In the genomic region with DNA sequence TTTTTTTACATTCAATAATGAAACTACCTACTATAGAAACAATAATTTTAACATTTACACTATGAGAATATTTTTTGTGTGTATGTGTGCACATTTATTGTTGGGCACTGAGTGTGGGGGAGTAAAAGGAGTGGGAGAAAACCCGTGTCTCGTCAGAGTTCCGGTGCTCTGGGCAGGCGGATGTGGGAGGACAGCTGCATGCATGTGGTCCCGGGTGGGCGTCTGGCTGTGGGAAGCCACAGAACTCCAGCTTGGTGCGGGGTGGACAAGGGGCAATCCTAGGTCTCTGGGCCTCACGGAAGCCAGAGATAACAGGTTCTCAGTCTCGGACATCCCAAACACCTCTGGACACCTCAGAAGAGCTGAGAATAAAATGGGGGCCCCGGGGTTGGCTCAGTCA, we compare ENCODE assay signal across 22 mouse cellular contexts. TPM values are rescaled to one million over a fixed set of nuclear protein-coding genes. Genes with fewer than 3 reads are reported as not detected.
DNase-seq lines count a peak whose midpoint lies in the region; ATAC-seq and TF ChIP-seq lines count a peak whose summit lies in the region.
"Had no signal": no experiment of that assay in that cellular context is flagged by ENCODE, and none has a peak within 500 bp of the region (broad histone marks: within the 10 kb centered on the region; RNA-seq: fewer than 3 reads in every experiment).

No protein-coding gene starts in this region.

- no peak overlapping the region for H3K9ac ChIP-seq in hindbrain, embryonic 11.5 days (ENCODE audit: low read depth, low read length)
- H3K9ac ChIP-seq in hindbrain, embryonic 14.5 days: no peak overlapping the region
- H3K9ac ChIP-seq in midbrain, embryonic 15.5 days: no peak overlapping the region
- H3K9ac ChIP-seq: embryonic facial prominence, embryonic 12.5 days; forebrain, embryonic 13.5 days; intestine, embryonic 15.5 days; liver, embryonic 13.5 days; midbrain, embryonic 12.5 days had no signal

- H3K4me2 ChIP-seq in hindbrain, embryonic 11.5 days (replicated peaks; ENCODE audit: low read depth, low read length): no peak overlapping the region
- H3K4me2 ChIP-seq in hindbrain, embryonic 14.5 days (replicated peaks): no peak overlapping the region
- H3K4me2 ChIP-seq in midbrain, embryonic 15.5 days: no peak overlapping the region
- H3K4me2 ChIP-seq in myocyte (ENCODE audit: low read depth): peak overlapping the region; percentile 36
- H3K4me2 ChIP-seq: embryonic facial prominence, embryonic 12.5 days; forebrain, embryonic 13.5 days; intestine, embryonic 15.5 days; liver, embryonic 13.5 days; midbrain, embryonic 12.5 days had no signal

- DNase-seq in hindbrain, embryonic 11.5 days (ENCODE audit: low spot score): no peak
- DNase-seq in hindbrain, embryonic 14.5 days (ENCODE audit: low spot score): no peak
- DNase-seq in kidney, postnatal 10 days: peak; percentile 8
- no peak for DNase-seq in kidney, adult 2 months
- no peak for DNase-seq in midbrain, embryonic 10.5 days (ENCODE audit: low spot score)
- DNase-seq: adrenal gland, postnatal 25 days; cerebellum, adult 11 months; gastrocnemius, postnatal 14 days; heart, adult 2 months; heart, postnatal 36 days; liver, embryonic 13.5 days; spleen, adult 18-20 months; thymus, postnatal 36 days had no signal

- ATAC-seq in hindbrain, embryonic 11.5 days (ENCODE audit: low FRiP score): 0 out of 2 replicates have a peak, but pooled peaks have one; percentile 15
- ATAC-seq in hindbrain, embryonic 14.5 days (ENCODE audit: low FRiP score): no peak
- no peak for ATAC-seq in midbrain, embryonic 15.5 days (replicated peaks)
- ATAC-seq: forebrain, embryonic 13.5 days; intestine, embryonic 15.5 days had no signal

- no peaks in the 10 kb centered on the region for H3K79me2 ChIP-seq in myocyte (ENCODE audit: control insufficient read depth, insufficient read depth)

- TF ChIP-seq POLR2A in kidney, adult 2 months (IDR thresholded peaks at IDR 0.05; ENCODE audit: low read depth, low read length): no peak
- TF ChIP-seq POLR2A in myocyte (IDR thresholded peaks at IDR 0.05; ENCODE audit: insufficient read length, low read depth): no peak

- no peak overlapping the region for H3K4me3 ChIP-seq in hindbrain, embryonic 11.5 days (ENCODE audit: low read depth, low read length)
- no peak overlapping the region for H3K4me3 ChIP-seq in hindbrain, embryonic 14.5 days (replicated peaks; ENCODE audit: low read length)
- no peak overlapping the region for H3K4me3 ChIP-seq in kidney, adult 2 months (ENCODE audit: insufficient read depth, low read depth, low read length)
- no peak overlapping the region for H3K4me3 ChIP-seq in midbrain, embryonic 10.5 days
- no peak overlapping the region for H3K4me3 ChIP-seq in midbrain, embryonic 15.5 days
- no peak overlapping the region for H3K4me3 ChIP-seq in myocyte
- H3K4me3 ChIP-seq: embryonic facial prominence, embryonic 12.5 days; erythroblast, embryonic 14.5 days; forebrain, embryonic 13.5 days; heart, adult 2 months; intestine, embryonic 15.5 days; liver, embryonic 13.5 days; midbrain, embryonic 12.5 days had no signal

- H3K4me1 ChIP-seq in hindbrain, embryonic 11.5 days (replicated peaks; ENCODE audit: control insufficient read depth, insufficient read depth, low read length): no peaks in the 10 kb centered on the region
- H3K4me1 ChIP-seq in hindbrain, embryonic 14.5 days (replicated peaks; ENCODE audit: control insufficient read depth, insufficient read depth, low read length): peaks cover 4% of the 10 kb centered on the region
- H3K4me1 ChIP-seq in kidney, adult 2 months (ENCODE audit: control insufficient read depth, insufficient read depth, low read length): no peaks in the 10 kb centered on the region
- no peaks in the 10 kb centered on the region for H3K4me1 ChIP-seq in midbrain, embryonic 10.5 days
- H3K4me1 ChIP-seq in midbrain, embryonic 15.5 days: 0 out of 2 replicates have a peak, but pooled peaks cover 3% of the 10 kb centered on the region
- H3K4me1 ChIP-seq: embryonic facial prominence, embryonic 12.5 days; forebrain, embryonic 13.5 days; liver, embryonic 13.5 days had no signal

- no peak for TF ChIP-seq CTCF in kidney, adult 2 months (conservative IDR thresholded peaks at IDR 0.05; ENCODE audit: insufficient read depth, insufficient read length, low read depth, low read length)

- H3K27ac ChIP-seq in hindbrain, embryonic 11.5 days (ENCODE audit: low read depth, low read length): no peak overlapping the region
- no peak overlapping the region for H3K27ac ChIP-seq in hindbrain, embryonic 14.5 days
- H3K27ac ChIP-seq in kidney, adult 2 months (ENCODE audit: insufficient read depth, low read depth, low read length): no peak overlapping the region
- 0 out of 2 replicates have a peak overlapping the region, but pooled peaks have one; percentile 17 for H3K27ac ChIP-seq in midbrain, embryonic 10.5 days (replicated peaks)
- no peak overlapping the region for H3K27ac ChIP-seq in midbrain, embryonic 15.5 days
- H3K27ac ChIP-seq: embryonic facial prominence, embryonic 12.5 days; forebrain, embryonic 13.5 days; heart, adult 2 months; intestine, embryonic 15.5 days; liver, embryonic 13.5 days; macrophage had no signal

- no peaks in the 10 kb centered on the region for H3K27me3 ChIP-seq in hindbrain, embryonic 11.5 days (ENCODE audit: control insufficient read depth, insufficient read depth, low read length)
- H3K27me3 ChIP-seq in hindbrain, embryonic 14.5 days (ENCODE audit: control insufficient read depth, insufficient read depth, low read length): no peaks in the 10 kb centered on the region
- no peaks in the 10 kb centered on the region for H3K27me3 ChIP-seq in kidney, adult 2 months (replicated peaks; ENCODE audit: control insufficient read depth, insufficient read depth, low read length)
- no peaks in the 10 kb centered on the region for H3K27me3 ChIP-seq in midbrain, embryonic 10.5 days (ENCODE audit: low read depth, poor library complexity, severe bottlenecking)
- H3K27me3 ChIP-seq in midbrain, embryonic 15.5 days (replicated peaks): no peaks in the 10 kb centered on the region
- no peaks in the 10 kb centered on the region for H3K27me3 ChIP-seq in myocyte (ENCODE audit: control insufficient read depth, insufficient read depth, insufficient read length)
- H3K27me3 ChIP-seq: CH12.LX; embryonic facial prominence, embryonic 12.5 days; forebrain, embryonic 13.5 days; intestine, embryonic 15.5 days; liver, embryonic 13.5 days; midbrain, embryonic 12.5 days had no signal

- H3K9me3 ChIP-seq in hindbrain, embryonic 11.5 days (ENCODE audit: control insufficient read depth, low read length): no peaks in the 10 kb centered on the region
- H3K9me3 ChIP-seq in hindbrain, embryonic 14.5 days (ENCODE audit: control insufficient read depth, low read length): no peaks in the 10 kb centered on the region
- H3K9me3 ChIP-seq in midbrain, embryonic 10.5 days (replicated peaks): no peaks in the 10 kb centered on the region
- H3K9me3 ChIP-seq in midbrain, embryonic 15.5 days: no peaks in the 10 kb centered on the region; the same call in 1 of the 2 replicates
- H3K9me3 ChIP-seq: embryonic facial prominence, embryonic 12.5 days; forebrain, embryonic 13.5 days; intestine, embryonic 15.5 days; liver, embryonic 13.5 days; midbrain, embryonic 12.5 days had no signal

- H3K36me3 ChIP-seq in hindbrain, embryonic 11.5 days (ENCODE audit: control insufficient read depth, insufficient read depth, low read length): no peaks in the 10 kb centered on the region
- no peaks in the 10 kb centered on the region for H3K36me3 ChIP-seq in hindbrain, embryonic 14.5 days (replicated peaks; ENCODE audit: control insufficient read depth, insufficient read depth)
- no peaks in the 10 kb centered on the region for H3K36me3 ChIP-seq in kidney, adult 2 months (ENCODE audit: control insufficient read depth, insufficient read depth, low read length)
- H3K36me3 ChIP-seq in midbrain, embryonic 10.5 days: no peaks in the 10 kb centered on the region
- H3K36me3 ChIP-seq in midbrain, embryonic 15.5 days (replicated peaks): no peaks in the 10 kb centered on the region
- no peaks in the 10 kb centered on the region for H3K36me3 ChIP-seq in myocyte (ENCODE audit: control insufficient read depth, insufficient read depth)
- H3K36me3 ChIP-seq: embryonic facial prominence, embryonic 12.5 days; intestine, embryonic 15.5 days; liver, embryonic 13.5 days; midbrain, embryonic 12.5 days had no signal

- WGBS in hindbrain, embryonic 11.5 days: 86% methylated on average over 10 of the region's 10 CpGs
- WGBS in hindbrain, embryonic 14.5 days: 74% methylated on average over 10 of the region's 10 CpGs
- 55% methylated on average over 10 of the region's 10 CpGs for WGBS in kidney, adult 2 months
- 91% methylated on average over 10 of the region's 10 CpGs for WGBS in midbrain, embryonic 10.5 days
- 84% methylated on average over 10 of the region's 10 CpGs for WGBS in midbrain, embryonic 15.5 days

- no peak overlapping the region for H3ac ChIP-seq in myocyte (ENCODE audit: control insufficient read depth, insufficient read length)

TF ChIP-seq in myocyte, 11 proteins besides CTCF, POLR2A, EP300 and RAD21:
- TF ChIP-seq MYOG (IDR thresholded peaks at IDR 0.05; ENCODE audit: control insufficient read depth in 1 of 3, insufficient read depth in 1 of 3, insufficient read length in 2 of 3, low read depth in 2 of 3) (peak in 2 of 3 experiments; percentile 69 to 80), POLR2AphosphoS2 (IDR thresholded peaks at IDR 0.05; ENCODE audit: insufficient read length, low read depth) (no peak), MYOD1 (IDR thresholded peaks at IDR 0.05; ENCODE audit: control insufficient read depth in 1 of 3, insufficient read length in 2 of 3, low read depth in 2 of 3) (peak in 2 of 3 experiments; percentile 81 to 87)

RNA-seq across cellular contexts. Expression of a gene that starts 37.2 kb away (rescaled TPM):
- 17.7 and 22.6 TPM in 2 replicates for polyA plus RNA-seq in hindbrain, embryonic 11.5 days (2014; fragmentation: Nextera tagmentation; extraction: Ambion mirVana)
- polyA plus RNA-seq in hindbrain, embryonic 14.5 days (2014; fragmentation: Nextera tagmentation; extraction: Ambion mirVana): 40.9 and 44.6 TPM in 2 replicates
- 2.4 and 2.9 TPM in 2 replicates for polyA plus RNA-seq in kidney, adult 2 months (2012; rRNA removed)
- polyA plus RNA-seq in midbrain, embryonic 10.5 days (2016; fragmentation: Nextera tagmentation; extraction: Ambion mirVana): 13.5 and 18.1 TPM in 2 replicates
- 45.9 and 53.6 TPM in 2 replicates for polyA plus RNA-seq in midbrain, embryonic 15.5 days (2015; fragmentation: Nextera tagmentation; extraction: Ambion mirVana)
- polyA plus RNA-seq in myocyte (2012; fragmentation: generic; extraction: Trizol): 1.0 TPM
- polyA plus RNA-seq: erythroblast, embryonic 14.5 days had no signal
